Mouse (Mus musculus): ENCODE data around the gene Tbx18. TPM values are rescaled to one million over a fixed set of nuclear protein-coding genes. Genes with fewer than 3 reads are reported as not detected.

The Tbx18 gene
- 1 to 10 TPM in 1 of 2 experiments, under 1 TPM in 1; 0.64 to 1.6 TPM for total RNA-seq (2021)
- long read RNA-seq, experiment 1: 0 reads
- long read RNA-seq, experiment 2: 0 reads

DNA sequence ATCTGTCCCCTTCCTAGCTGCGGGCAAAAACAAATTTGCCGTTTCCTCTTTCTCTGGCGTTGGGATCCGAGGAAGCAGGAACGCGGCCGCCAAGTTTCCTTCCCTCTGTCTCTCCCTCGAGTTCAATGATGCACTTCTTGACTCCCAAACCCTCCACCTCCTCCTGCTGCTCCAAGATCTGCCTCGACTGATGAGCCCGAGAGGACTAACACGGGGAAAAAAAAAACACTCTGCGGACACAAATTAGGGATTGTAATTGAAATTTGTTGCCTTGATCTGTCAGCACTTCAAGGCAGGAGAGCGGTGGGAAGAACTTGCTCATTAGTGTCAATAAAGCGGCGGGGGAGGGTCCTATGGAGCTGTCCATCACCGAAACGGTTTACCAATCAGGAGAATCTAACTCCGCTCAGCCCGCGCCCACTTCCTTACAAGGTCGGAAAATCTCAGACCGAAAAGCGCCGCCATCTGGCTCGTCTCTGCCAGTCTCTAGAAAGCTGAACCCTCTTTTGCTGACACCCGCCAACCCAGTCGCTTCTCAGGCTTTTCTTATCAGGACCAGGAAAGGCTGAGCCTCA lies at the start of gene Tbx18:
TSS of gene Tbx18 (minus strand) at position 300 of the 575 bp plus-strand sequence.
- DNase-seq: peak; percentile 78

DNA sequence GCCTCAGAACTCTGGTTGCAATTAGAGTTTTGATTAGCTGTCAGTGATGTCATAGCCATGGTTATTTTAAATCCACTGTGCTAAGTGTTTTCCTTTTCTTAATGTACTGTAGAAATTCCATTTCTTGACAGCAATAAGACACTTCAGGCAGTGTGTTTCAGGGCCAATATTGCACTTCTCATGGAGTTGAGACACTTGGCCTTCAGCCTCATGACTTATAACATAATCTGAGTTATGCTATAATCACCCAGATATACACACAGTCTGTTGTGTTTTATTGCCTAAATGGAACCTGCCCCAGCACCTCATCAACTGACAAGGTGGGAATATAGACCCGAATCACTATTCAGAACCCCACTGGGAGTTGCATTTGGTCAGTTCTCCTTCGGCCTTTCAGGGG lies 42.9 kb upstream of the Tbx18 start:
- DNase-seq: no peak

DNA sequence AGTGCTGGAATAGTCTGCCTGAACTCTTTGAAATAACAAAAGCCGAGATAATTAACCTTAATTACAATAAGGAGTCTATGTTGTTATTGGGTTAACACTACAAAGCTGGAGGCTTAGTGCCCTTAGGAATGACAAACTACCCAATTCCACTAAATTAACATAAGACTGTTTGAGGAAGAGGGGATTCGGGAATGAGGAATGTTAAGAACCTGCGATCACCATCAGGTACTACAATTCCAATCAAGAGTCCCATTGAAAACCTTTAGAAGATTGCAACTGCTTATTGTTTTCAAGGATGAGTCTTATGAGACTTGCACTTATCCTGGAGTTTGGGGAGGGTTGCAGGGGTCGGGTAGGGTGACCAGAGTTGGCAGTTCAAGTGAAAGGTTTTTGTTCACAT lies 24.6 kb upstream of the Tbx18 start:
- no peak for DNase-seq

DNA sequence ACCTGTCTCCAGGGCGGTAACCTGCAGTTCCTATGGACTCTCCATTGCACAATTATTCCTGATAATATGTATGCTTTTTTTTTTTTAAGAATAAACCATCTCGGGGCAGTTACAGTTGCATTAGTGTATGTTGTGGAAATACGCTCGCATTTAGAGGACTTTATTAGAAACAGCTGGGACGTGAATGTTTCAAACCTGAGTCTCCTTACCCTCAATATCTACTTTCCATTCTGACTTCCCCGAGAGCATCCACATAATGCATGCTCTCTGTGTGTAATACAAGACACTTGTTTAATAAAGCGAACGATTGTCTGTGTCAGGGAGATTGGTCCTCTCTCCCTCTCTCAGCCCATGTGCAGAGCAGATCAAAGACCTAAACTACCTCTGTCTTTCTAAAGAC lies 10.5 kb upstream of the Tbx18 start:
- no peak for DNase-seq

DNA sequence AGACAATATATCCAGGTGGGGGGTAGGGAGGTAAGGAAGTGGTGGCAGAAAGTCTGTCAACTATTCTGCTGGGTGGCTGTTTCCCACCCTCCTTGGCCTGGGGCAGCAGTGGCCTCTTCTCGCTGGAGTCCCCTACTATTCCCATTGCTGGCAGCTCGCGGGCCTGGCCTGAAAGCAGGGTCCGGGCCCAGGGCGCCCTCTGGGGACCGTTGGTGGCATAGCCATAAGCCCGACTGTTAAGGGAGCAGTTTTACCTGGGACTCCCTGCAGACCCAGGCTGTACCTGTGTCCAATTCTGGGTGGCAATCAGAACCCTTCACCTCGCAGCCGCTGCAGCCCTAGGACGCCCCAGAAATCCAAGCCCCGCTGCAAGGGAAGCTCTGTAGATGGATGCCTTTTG lies 9.6 kb upstream of the Tbx18 start:
- no peak for DNase-seq

DNA sequence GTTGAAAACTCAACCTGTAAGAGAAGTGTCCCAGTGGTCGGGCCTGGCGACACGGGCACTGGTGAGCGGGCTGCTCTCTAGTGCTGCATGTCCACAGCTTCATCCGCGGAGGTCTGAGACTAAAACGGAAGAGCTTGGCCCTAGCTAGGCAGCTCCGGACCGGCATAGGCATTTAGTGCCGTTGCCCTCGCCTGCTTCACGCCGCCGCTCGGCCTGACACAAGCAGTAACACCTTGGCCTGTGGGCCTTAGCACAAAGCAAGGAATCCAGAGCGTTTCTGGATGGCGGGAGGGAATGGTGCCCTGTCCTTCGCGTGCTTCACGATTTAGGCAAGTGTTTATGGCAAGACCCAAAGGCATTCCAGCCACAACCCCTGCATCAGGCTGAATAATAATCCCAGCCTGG lies 9.2 kb upstream of the Tbx18 start:
- no peak for DNase-seq

DNA sequence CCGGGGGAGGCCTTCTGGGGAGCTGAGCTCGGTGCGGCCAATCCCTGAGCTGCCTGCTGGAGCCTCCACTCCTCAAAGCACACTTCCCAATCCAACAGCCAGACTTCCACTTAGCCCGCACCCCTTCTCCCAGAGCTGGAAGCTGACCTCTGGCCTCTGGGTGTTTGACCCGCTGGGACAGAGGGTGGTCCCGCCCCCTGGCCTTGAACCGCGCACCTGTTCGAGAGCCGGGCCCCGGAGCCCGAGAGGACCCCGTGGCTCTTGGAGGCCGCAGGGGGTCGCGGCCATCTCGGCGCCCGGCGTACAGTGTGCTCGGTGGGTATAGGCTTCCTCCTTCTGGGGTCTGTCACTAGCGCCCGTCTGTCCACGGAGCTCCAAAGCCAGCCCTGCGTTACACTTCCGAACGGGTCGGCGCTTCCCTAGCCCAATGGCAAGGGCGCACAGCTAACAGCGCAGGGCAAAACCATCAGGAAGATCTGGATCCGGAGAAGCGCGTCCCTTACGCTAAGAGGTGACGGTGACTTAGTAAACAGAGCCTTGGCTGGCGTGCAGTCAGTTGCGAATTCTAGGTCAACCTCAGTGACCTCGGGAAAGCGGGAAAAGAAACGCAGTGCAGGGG lies 8.6 kb upstream of the Tbx18 start:
- no peak for DNase-seq

DNA sequence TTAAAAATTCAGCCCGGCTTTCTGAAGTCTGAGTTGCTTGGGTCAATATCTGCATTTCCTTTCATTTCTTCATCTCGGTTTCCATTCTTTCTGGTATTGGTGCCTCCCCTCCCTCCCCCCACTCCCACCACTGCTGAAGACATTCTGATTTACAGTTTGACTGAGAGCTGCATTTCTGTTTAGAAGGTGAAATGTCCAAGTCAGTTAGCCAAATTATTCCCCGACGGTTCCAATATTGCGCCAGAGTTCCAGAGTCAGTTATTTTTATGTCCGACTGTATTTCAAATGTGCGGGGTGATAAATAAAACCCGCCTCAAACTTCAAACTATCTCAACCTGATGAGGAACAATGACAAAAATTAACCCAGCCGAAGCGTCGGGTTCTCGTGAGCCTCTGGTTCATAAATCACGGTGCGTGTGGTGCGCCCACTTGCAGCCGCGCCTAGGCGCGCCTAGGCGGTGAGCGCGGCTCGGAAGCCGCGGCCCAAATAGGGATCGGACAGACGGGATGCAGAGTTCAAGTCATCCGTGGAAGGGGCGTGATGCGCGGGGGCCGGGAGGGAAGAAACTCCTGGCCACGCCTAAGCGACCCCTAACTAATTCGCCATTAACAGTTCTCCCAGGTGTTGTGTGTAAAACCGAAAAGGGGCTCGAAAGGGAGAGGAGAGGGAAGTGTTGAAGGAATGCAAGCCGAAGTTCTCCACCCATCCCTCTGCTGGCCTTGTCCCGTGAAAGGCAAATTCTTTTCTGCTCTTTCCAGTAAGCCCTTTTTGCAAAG lies 7.9 kb upstream of the Tbx18 start:
- DNase-seq: no peak

DNA sequence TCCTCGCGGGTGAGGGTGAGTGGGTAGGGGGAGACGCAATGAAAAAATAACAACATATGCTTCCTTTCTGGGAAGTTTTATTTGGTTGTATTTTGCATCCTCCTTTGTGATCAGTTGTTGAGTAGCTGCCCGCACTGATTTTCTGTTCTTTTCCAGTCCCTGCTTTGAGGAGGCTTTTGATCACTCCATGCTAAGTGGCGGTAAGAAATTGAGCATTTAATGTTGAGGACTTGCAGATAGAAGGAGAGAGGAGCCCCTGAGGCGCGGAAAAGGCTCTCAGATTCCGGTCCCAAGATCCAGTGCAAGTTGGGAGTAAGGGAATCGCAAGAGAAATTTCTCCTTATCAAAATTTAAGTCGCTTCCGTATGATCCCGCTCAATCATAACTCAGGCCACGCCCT lies 7.1 kb upstream of the Tbx18 start:
- DNase-seq: no peak

DNA sequence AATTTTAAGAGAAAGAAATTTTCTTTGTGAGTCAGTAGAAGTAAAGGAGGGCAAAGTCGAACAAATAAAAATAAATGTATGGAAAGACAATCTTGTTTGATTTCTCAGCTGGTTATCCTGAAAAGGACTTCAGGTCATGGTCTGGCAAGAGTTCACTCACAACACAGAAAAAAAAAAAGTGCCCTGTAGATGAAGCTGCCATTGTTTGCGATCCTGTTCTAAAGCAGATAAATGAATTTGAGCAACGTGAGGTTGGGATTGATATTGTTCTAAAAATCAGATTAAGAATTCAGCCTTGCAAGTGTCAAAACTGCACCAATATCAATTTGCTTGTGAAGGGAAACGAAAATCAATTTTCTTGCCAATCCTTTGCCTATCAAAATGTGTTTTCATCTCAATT lies 6.2 kb upstream of the Tbx18 start:
- DNase-seq: no peak

DNA sequence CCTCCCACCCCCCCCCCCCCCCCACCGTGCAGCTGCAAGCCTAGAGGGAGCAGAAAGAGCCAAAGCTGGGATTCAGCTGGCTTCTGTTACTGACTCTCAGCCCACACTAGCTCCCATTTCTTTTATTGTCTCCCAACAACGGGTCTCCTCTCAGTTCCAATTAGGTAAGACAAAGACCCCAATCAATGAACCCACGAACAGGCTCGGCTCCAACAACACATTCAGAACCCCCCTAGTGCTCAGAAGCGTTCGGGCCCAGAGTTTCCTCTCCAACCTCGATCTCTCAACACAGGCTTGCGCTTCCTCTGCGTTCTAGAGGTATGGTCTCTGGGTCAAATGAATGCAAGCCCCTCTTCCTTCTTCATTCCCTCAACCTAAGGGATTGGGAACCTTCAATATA lies 4.0 kb upstream of the Tbx18 start:
- no peak for DNase-seq

DNA sequence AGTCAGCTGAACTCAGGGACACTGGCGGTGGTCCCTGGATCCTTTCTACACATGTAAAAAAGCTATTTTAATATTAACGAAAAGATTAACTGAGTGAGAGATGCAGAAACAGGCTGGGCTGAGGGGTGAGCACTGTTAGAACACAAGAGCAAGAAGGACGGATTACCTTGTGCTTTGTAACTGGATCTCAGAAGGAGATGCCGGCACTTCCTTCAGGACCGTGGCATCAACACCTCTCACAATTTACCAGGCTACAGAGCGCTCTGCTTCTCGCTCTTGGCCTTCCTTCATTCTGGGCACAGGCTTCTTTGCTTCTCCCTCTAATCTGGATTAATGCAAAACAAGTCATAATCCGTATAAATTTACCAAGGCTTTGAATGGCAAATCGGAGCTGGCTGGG lies 3.6 kb upstream of the Tbx18 start:
- no peak for DNase-seq

DNA sequence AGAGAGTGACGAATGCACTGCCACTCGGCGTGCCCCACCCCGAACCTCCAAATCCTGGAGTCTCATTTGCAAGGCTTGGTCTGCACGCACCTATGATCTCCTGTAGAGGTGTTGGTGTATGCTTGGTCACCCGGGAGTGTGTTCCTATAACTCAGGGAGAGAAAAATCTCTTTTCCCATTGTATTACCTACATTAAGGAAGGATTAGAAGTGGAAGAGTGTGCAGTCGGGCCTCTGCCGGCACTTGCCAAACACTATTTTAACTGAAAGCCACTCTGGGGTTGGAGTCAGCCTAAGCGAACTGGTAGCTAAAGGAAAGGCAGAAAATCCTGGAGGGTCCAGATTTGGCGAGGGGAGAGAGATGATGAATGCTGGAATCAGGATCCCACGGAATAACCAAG lies 2.7 kb upstream of the Tbx18 start:
- DNase-seq: no peak

DNA sequence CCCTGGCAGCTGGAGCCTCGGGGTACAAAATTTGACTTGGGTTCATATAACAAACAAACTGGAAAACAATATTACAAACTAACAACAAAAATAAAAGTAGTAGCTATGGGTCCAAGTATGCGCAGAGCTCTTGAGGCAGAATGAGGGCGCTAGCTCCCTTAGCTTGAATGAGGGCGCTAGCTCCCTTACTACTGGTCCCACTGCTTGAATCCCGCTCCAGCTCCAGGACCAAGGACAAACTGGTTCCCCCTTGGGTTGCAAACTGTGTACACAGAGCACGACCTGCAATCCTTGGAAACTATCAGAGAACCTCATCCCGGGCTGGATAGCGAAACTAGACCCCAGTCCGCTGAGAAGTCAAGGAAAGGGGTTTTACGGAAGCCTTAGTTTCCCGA lies 2.2 kb upstream of the Tbx18 start:
- no peak for DNase-seq

DNA sequence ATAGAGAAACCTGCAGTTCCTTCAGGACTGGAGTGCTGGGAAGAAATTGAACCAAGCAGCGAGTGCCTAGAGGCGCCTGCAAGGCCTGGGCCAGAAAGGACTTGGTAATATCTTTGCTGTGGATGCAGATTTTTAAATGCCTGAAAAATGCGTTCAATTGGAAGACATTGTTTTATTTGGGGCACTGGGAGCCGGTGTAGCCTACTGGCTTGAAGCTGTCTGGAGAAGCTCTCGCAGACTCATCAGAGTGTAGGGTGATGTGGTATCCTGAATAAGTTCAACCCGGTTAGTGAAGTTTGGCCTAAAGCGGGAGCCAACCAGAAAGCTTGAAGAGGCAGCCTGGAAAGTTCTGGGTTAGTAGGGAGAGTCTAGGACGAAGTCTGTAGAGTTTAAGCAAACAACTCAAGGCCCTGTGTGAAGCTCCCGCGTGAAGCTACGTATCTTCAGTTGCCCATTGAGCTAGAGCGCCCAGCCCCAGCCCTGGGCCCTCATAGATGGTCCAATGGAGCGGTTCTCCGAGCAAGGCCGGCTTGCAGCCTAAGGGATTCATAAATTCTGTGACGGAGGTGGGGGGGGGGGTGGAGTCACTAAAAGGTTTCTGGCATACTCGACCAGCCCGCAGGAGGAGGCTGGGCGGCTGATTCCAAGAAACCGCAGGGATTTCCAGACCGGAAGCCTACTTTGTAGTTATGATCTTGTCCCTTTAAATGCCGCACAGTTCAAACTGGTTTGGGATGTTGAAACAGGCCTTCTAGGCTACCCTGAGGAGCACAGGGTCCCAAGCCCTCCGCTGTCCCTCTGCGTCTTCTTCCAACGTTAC lies 1.6 kb upstream of the Tbx18 start:
- DNase-seq: no peak

DNA sequence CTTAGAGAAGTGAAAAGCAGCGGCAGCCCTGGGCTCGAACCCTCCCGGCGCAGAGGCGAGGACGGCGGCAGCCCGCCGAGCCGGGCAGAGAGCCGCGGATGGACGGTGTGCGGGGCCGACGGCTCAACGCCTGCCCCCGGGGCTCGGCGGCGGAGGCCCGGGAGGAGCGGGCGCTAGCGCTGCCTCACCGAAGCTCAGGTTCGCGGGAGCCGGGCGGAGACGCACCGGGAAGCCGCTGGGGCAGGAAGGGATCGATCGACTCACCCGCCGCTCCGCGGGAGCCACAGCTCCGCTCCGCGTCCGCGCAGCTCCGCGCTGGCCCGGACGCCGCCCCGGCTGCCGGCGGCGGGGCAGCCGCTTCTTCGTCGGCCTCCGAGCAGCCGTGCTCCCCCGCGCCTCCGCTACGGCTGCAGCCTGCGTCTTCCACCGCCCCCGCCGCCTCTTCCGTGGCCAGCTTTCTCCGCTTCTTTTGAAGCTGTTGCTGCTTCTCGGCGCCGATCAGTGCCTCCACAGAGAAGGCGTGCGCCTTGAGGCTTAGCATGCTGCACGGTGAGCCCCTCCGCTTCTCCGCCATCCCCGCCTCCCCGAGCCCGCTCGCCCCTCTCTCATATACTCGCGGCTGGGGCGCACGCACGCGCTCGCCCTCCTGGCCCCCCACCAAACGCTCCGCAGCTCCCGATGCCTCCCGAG lies 644 bp downstream of the Tbx18 start:
- peak; percentile 15 for DNase-seq

DNA sequence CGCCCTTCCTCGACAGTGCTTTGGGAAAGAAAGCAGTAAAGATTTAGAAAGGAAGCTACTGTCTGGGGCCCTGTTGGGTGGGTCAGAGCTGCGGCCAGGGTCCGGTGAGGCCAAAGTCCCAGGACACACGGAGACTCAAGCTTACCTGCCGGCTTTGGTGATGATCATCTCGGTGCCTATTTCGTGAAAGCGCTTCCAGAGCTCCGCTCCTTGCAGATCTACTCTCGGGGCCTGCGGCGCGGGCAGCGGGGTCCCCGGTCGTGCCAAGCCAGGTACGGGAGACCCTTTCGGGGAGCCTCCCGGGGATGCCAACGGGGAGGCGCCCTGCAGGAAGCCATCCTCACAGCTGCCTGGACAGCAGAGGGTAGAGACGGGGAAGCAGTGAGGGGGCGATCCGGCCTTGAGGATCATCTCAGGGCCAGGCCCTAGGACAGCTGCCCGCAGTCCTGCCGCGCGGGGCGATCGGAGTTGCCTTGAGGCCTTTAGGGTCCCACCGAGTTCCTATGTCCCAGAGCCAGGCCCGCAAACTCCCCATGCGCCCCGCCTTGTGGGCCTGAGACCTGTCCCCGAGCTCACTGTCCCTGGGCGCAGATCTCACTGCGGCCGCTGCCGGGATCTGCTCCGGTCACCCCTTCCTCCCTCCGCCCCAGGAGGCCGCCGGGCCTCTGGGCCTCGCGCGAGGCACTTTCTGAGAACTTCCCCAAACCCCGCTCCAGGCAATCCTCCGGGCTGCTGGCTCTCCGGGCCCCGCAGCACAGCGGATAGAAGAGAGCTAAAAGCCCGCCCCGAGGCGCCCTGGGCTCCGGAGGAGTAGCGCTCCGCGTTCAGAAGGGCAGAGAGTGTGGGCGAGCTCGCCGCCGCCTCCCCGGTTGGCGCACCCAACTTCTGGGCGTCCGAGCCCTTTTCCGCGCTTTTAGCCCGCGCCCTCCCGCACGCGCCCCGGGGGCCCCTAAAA lies 1.5 kb downstream of the Tbx18 start:
- peak; percentile 28 for DNase-seq

DNA sequence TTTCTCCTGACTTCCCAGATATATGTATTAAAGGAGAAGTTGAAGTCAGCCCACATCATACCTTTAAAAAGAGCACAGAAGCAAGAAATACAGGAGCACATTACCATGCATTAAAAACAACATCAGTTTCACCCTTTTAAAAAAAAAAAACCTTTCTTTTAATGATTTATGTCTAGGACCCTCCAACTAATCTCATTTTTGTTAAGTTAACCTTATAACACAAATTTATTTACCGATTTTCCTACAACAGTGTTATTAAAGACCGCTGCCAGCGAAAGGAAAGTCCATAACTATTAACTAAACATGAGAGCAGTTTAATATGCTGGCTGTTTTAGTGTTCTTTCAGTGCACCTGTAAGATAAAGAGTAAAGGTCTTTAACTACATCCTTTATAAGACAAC lies 3.0 kb downstream of the Tbx18 start:
- no peak for DNase-seq

DNA sequence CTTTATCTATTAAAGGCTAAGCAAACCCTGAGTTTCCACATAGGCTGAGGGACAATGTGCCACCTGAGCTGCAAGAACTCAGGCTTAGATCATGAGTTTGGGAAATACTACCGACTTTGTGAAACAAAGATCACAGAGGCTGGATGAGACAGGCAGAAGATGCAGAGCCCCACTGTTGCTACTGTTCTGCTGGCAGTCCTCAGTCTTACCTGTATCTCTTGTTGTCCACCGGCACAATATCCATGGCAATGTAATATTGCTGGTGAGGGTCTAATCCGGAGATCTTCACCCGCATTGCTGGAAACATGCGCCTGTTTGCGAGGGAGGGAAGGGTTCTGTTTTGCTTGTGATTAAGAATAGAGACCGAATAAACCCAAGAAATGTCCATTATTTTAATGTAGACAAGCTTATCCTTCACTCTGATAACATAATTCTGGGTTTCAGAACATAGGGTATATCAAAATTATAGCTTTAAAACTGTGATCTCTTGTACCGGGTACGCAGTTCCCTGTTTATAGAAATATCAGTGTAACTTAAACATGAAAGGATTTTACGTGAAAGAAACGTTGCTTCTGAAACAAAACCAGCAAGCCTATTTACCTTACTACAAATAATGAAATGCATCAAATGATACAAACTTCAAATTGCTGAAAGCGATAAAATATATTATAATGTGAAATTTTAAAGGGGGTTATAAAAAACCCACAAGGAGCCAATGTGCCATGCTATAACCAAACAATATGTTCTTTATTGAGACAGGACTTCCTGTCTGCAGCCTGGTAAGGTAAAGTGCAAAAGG lies 3.7 kb downstream of the Tbx18 start:
- no peak for DNase-seq

DNA sequence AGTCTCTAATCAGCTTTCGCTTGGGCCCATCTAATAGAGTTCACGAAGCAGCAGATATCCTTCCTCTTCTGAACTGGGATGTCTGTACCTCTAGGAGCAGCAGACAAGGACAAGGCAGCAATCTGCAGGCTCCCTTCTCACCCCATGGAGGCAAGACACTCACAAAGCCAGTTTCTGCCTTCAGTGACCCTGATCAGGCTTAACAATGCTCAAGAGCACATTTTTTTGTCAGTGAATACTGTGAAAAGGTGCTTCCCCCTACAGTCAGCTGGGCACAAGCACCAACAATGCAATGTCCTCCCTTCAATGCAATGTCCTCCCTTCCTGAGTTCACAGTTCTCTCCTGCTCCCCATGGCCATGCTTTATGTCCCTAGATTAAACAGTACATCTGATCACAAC lies 9.3 kb downstream of the Tbx18 start:
- DNase-seq: no peak

All from gastrocnemius, postnatal 25 days (tissue).